Comparison of ENCODE assay signal across 25 mouse cellular contexts in the genomic region with DNA sequence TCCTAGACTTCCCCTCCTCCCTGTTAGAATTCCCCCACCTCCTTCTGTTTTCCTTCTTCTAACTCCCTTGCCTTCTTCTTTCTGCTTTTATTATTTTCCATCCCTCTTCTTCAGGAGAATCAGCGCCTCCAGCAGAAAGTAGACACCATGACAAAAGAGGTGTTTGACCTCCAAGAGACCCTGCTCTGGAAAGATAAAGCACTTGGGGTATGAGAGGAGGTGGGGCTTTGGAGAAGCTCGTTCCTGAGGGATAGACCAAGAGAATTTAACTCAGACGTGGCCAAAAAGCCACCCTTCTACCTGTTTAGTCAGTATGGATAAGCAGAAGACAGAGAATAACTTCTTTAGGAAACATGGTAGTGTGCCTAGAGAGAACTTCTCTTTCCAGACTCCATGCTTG.
DNase-seq lines count a peak whose midpoint lies in the region; ATAC-seq lines count a peak whose summit lies in the region.
"Had no signal": no experiment of that assay in that cellular context is flagged by ENCODE, and none has a peak within 500 bp of the region (broad histone marks: within the 10 kb centered on the region; RNA-seq: fewer than 3 reads in every experiment).

No protein-coding gene starts in this region.

- H3K9ac ChIP-seq in heart, embryonic 13.5 days: no peak overlapping the region
- peak overlapping the region; percentile 25; the same call in 1 of the 2 replicates for H3K9ac ChIP-seq in heart, embryonic 16.5 days (ENCODE audit: low read length)
- H3K9ac ChIP-seq: forebrain, embryonic 13.5 days; hindbrain, embryonic 14.5 days had no signal

- H3K4me2 ChIP-seq in heart, embryonic 13.5 days: peak overlapping the region; percentile 24
- H3K4me2 ChIP-seq in heart, embryonic 16.5 days (ENCODE audit: low read depth, low read length): peak overlapping the region; percentile 36
- H3K4me2 ChIP-seq: forebrain, embryonic 13.5 days; hindbrain, embryonic 14.5 days had no signal

- H3K4me3 ChIP-seq in heart, embryonic 10.5 days: no peak overlapping the region
- no peak overlapping the region for H3K4me3 ChIP-seq in heart, embryonic 13.5 days
- H3K4me3 ChIP-seq in heart, embryonic 16.5 days (ENCODE audit: low read length): no peak overlapping the region
- H3K4me3 ChIP-seq: forebrain, embryonic 10.5 days; forebrain, embryonic 13.5 days had no signal

- WGBS in heart, embryonic 10.5 days: 27% methylated on average over 3 of the region's 3 CpGs
- 24% methylated on average over 3 of the region's 3 CpGs for WGBS in heart, embryonic 13.5 days
- 26% methylated on average over 3 of the region's 3 CpGs for WGBS in heart, embryonic 16.5 days

- peak overlapping the region; percentile 56 for H3K27ac ChIP-seq in heart, embryonic 10.5 days
- H3K27ac ChIP-seq in heart, embryonic 13.5 days (replicated peaks): peak overlapping the region; percentile 84
- H3K27ac ChIP-seq in heart, embryonic 16.5 days (ENCODE audit: low read length): peak overlapping the region; percentile 92
- H3K27ac ChIP-seq: forebrain, embryonic 10.5 days; forebrain, embryonic 13.5 days; hindbrain, embryonic 14.5 days; hindbrain, postnatal 0 days had no signal

- intact Hi-C loops in heart, postnatal 36 days (cut with DNase I): loop anchor here (5.0 kb wide), 1 partner anchor 115 kb away; no protein-coding TSS in a partner anchor

- H3K9me3 ChIP-seq in heart, embryonic 10.5 days: no peaks in the 10 kb centered on the region
- H3K9me3 ChIP-seq in heart, embryonic 13.5 days: no peaks in the 10 kb centered on the region
- H3K9me3 ChIP-seq in heart, embryonic 16.5 days (replicated peaks; ENCODE audit: control insufficient read depth, low read length): no peaks in the 10 kb centered on the region
- H3K9me3 ChIP-seq: forebrain, embryonic 10.5 days; forebrain, embryonic 13.5 days had no signal

- no peaks in the 10 kb centered on the region for H3K27me3 ChIP-seq in heart, embryonic 10.5 days (ENCODE audit: insufficient read depth, poor library complexity, severe bottlenecking)
- no peaks in the 10 kb centered on the region for H3K27me3 ChIP-seq in heart, embryonic 13.5 days (replicated peaks)
- H3K27me3 ChIP-seq in heart, embryonic 16.5 days (ENCODE audit: control insufficient read depth, insufficient read depth, low read length): no peaks in the 10 kb centered on the region
- H3K27me3 ChIP-seq: forebrain, embryonic 13.5 days had no signal

- peaks cover 35% of the 10 kb centered on the region; the same call in 1 of the 2 replicates for H3K4me1 ChIP-seq in heart, embryonic 10.5 days
- H3K4me1 ChIP-seq in heart, embryonic 13.5 days: peaks cover 47% of the 10 kb centered on the region
- H3K4me1 ChIP-seq in heart, embryonic 16.5 days (ENCODE audit: control insufficient read depth, insufficient read depth, low read length): peaks cover 19% of the 10 kb centered on the region
- H3K4me1 ChIP-seq: forebrain, embryonic 10.5 days; forebrain, embryonic 13.5 days had no signal

- peaks cover 9% of the 10 kb centered on the region; the same call in 1 of the 2 replicates for H3K36me3 ChIP-seq in heart, embryonic 10.5 days
- H3K36me3 ChIP-seq in heart, embryonic 13.5 days: peaks cover 39% of the 10 kb centered on the region
- peaks cover 15% of the 10 kb centered on the region for H3K36me3 ChIP-seq in heart, embryonic 16.5 days (ENCODE audit: control insufficient read depth, insufficient read depth)

- ATAC-seq in heart, embryonic 13.5 days (ENCODE audit: extremely low read depth, insufficient number of reproducible peaks, low FRiP score, low TSS enrichment): no peak
- peak; percentile 53; the same call in 1 of the 2 replicates for ATAC-seq in heart, embryonic 16.5 days (replicated peaks; ENCODE audit: extremely low read depth, insufficient read depth, low FRiP score)
- ATAC-seq: CD4-positive, CD25-positive, alpha-beta regulatory T cell, adult 4 months; forebrain, embryonic 13.5 days; forebrain, embryonic 16.5 days; hindbrain, postnatal 0 days; inflammation-experienced regulatory T-cells, adult 6 months; intestine, embryonic 16.5 days had no signal

- DNase-seq in heart, embryonic 10.5 days (ENCODE audit: low spot score): no peak
- no peak for DNase-seq in heart, postnatal 4 days
- no peak for DNase-seq in heart, adult 18-20 months
- no peak for DNase-seq in heart, postnatal 36 days
- DNase-seq: adrenal gland, adult 2 months; adrenal gland, postnatal 14 days; cerebellum, adult 11 months; cerebellum, adult 2 months; cerebellum, adult 9-11 months; cerebellum, postnatal 25 days; embryo, embryonic 11 days; gastrocnemius, postnatal 10 days; gastrocnemius, postnatal 36 days; kidney, adult 18-20 months; kidney, adult 9 months had no signal
